Mouse (Mus musculus) neural tube, embryonic 14.5 days (tissue): ENCODE measurements at regions not wholly inside any gene's neighbourhood (a gene's known extent, or its start where the extent isn't known, plus 50 kb on each side); places are given as distances from the start of the nearest gene placed in this dataset.
A peak's percentile ranks its signal among the peaks of the same experiment; 100 is the strongest.

Experiments
- ATAC-seq: fragments of 200-750 bp; cut with Nextera tagmentation; 2 replicates; pipeline ENCODE4 v1.8.0; 2017; ENCODE audit warnings: low read depth, mild to moderate bottlenecking, moderate TSS enrichment, moderate library complexity
- H3K27ac ChIP-seq: fragments of 300-500 bp; sonication (generic); 2 replicates; pipeline ENCODE4 v1.5.1; 2014; ENCODE audit warnings: low read depth, mild to moderate bottlenecking, control low read depth, low read length, moderate library complexity, mixed read lengths
- H3K27me3 ChIP-seq: fragments of 300-500 bp; sonication (generic); 2 replicates; pipeline ENCODE4 v1.6.1; 2014; ENCODE audit warnings: low read length; ENCODE audit not compliant: control insufficient read depth, insufficient read depth
- H3K36me3 ChIP-seq: fragments of 300-500 bp; sonication (generic); 2 replicates; pipeline ENCODE4 v1.6.1; 2014; ENCODE audit warnings: low read length, mixed read lengths; ENCODE audit not compliant: control insufficient read depth, insufficient read depth
- H3K4me1 ChIP-seq: fragments of 300-500 bp; sonication (generic); 2 replicates; pipeline ENCODE4 v1.6.1; 2014; ENCODE audit warnings: low read length; ENCODE audit not compliant: control insufficient read depth, insufficient read depth
- H3K4me2 ChIP-seq: fragments of 300-500 bp; sonication (generic); 2 replicates; pipeline ENCODE4 v1.6.1; 2014; ENCODE audit warnings: mild to moderate bottlenecking, low read depth, low read length, control low read depth
- H3K4me3 ChIP-seq: fragments of 300-500 bp; sonication (generic); 2 replicates; pipeline ENCODE4 v1.5.1; 2014; ENCODE audit warnings: low read depth, low read length, control low read depth, mixed read lengths
- H3K9ac ChIP-seq: fragments of 300-500 bp; sonication (generic); replicated peaks from 2 replicates; pipeline ENCODE4 v1.6.1; 2014; ENCODE audit warnings: low read depth, mild to moderate bottlenecking, control low read depth, low read length, mixed read lengths
- H3K9me3 ChIP-seq: fragments of 300-500 bp; sonication (generic); 2 replicates; pipeline ENCODE4 v1.6.1; 2016; ENCODE audit warnings: low read length; ENCODE audit not compliant: control insufficient read depth
- WGBS: fragments of 180-500 bp; shearing (Covaris S2); extraction: QIAGEN DNeasy Blood & Tissue Kit; methylation state at CpG from one replicate; pipeline ENCODE4 v1.1.7; 2014; 5-methylcytosine and 5-hydroxymethylcytosine counted together

DNA sequence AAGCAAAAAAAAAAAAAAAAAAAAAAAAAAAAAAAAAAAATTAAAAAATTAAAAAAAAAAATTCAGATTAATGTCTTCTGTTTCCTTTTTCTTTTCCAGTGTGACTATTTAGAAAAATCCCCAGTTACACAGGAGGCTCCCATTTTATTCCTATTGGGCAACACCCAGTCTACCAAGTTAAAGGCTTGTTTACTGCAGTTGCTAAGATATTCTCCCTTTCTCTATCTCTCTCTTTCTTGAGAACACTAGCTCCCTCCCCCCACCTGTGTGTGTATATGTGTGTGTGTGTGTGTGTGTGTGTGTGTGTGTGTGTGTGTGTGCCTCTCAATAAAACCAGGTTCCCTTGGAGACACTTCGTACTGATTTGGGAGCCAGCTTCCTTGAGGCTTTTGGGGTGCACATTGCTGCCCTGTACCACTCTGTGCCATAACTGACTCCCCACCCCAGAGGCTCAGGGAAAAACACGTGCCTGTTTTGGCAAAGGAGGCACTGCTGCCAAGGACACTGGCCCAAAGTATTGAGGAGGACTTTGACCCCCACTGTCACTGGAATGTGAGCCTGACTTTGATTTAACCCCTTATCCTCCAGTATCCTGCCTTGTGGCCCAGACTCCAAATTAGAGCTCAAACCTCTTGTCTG is 50.3 kb downstream of the Anapc15-ps start:
- H3K4me3 ChIP-seq, result no peak overlapping the region
- no peaks in the 10 kb centered on the region; the same call in 1 of the 2 replicates for H3K4me1 ChIP-seq
- WGBS, result 8% methylated on average over 2 of the region's 2 CpGs
- H3K4me2 ChIP-seq, result no peak overlapping the region
- H3K9me3 ChIP-seq, result no peaks in the 10 kb centered on the region
- no peak overlapping the region for H3K9ac ChIP-seq
- H3K27ac ChIP-seq, result no peak overlapping the region
- ATAC-seq, result peak; percentile 62; the same call in 1 of the 2 replicates
- H3K27me3 ChIP-seq, result no peaks in the 10 kb centered on the region
- no peaks in the 10 kb centered on the region for H3K36me3 ChIP-seq

DNA sequence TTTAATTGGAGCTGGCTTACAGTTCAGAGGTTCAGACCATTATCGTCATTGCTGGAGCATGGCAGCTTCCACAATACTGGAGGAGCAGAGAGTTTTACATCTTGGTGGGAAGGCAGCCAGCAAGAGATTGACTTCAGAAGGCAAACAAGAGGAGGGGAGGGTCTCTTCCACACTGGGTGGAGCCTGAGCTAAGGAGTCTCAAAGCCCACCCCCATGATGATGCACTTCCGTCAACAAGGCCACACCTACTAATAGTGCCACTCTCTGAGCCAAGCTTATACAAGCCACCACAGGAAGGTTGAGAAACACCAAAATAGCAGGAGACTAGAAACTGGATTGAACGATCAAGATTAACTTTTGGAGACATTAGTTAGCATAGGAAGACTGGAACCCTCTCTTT is 52.5 kb downstream of the Anapc15-ps start:
- Histone ChIP-seq H3K27me3 (no peaks in the 10 kb centered on the region), H3K9ac (no peak overlapping the region), H3K4me2 (no peak overlapping the region), H3K4me3 (no peak overlapping the region), H3K4me1 (no peaks in the 10 kb centered on the region; the same call in 1 of the 2 replicates), H3K36me3 (no peaks in the 10 kb centered on the region), H3K9me3 (no peaks in the 10 kb centered on the region), H3K27ac (no peak overlapping the region)
- 90% methylated on average over 3 of the region's 3 CpGs for WGBS
- no peak for ATAC-seq

DNA sequence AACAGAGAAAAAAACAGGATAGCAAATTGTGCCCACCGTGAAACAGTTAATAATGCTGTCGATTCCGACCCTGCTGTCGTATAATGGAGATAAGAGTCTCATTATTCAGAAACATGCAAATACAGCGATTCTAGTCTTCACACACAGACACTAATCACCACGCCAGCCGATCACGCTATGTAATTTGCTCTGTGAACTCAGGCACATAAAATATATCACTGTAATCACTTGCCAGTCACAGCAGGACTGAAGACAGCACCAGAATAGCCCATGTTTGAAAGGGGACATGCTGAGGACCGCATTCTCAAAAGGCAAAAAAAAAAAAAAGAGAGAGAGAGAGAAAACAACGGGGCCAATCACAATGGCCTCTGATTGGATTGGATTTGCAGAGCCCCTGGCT is 53.6 kb downstream of the Anapc15-ps start:
- Histone ChIP-seq H3K36me3 (no peaks in the 10 kb centered on the region), H3K27me3 (no peaks in the 10 kb centered on the region), H3K4me1 (no peaks in the 10 kb centered on the region; the same call in 1 of the 2 replicates), H3K4me3 (no peak overlapping the region), H3K27ac (peak overlapping the region; percentile 40; the same call in 1 of the 2 replicates), H3K4me2 (peak overlapping the region; percentile 37), H3K9me3 (no peaks in the 10 kb centered on the region), H3K9ac (no peak overlapping the region)
- ATAC-seq, result peak; percentile 76
- 11% methylated on average over 10 of the region's 10 CpGs for WGBS

DNA sequence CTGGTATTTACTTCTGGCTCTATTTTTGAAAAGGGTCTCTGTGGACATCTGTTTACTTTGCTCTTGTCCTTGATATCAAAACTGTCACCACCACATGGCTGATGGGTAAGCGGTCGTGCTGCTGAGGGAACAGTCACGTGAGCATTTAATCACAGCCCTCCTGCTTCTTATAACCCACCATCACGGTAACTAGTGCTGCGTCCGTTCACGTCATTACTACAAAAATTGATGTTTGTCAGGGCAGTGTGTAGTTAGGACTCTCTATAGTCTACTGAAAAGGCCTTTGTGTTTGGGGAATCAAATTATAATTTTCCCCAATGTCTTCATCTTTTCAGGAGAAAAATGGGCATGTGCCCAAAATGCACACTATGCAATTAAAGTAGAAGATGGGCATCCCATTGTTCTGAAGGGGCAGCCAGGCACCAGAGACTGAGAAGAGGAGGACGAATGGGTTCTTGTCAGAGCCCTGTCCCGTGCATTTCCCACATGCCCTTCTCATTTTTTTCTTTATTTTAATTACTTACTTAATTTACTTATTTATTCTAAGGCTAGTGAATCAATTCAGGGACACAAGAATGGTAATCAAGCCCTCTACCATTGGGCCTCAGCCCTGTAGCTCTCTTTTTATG is 54.6 kb upstream of the Nudt4 start:
- H3K9ac ChIP-seq, result no peak overlapping the region
- no peaks in the 10 kb centered on the region for H3K36me3 ChIP-seq
- no peak for ATAC-seq
- H3K27me3 ChIP-seq, result no peaks in the 10 kb centered on the region
- H3K4me3 ChIP-seq, result no peak overlapping the region
- 31% methylated on average over 9 of the region's 9 CpGs for WGBS
- H3K9me3 ChIP-seq, result no peaks in the 10 kb centered on the region
- H3K27ac ChIP-seq, result no peak overlapping the region
- H3K4me1 ChIP-seq, result no peaks in the 10 kb centered on the region; the same call in 1 of the 2 replicates
- H3K4me2 ChIP-seq, result no peak overlapping the region

DNA sequence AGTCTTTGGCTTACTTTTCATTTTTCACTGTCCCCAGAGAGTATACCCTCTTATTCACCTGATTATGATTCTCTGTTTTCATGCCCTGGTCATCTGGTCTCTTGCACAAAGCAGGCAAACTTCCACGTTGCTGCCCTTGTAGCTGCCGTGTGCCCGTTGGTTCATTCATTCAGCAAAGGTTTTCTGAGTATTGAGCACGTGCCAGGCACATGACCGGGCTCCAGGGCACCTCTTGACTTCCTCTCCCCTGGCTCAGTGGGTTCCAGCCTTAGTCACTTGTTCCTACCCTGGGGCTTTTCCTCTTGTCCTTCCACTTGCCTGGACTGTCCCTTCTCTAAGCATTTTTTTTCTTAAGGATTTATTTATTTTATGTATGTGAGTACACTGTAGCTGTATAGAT is 52.9 kb upstream of the Nudt4 start:
- H3K4me2 ChIP-seq, result no peak overlapping the region
- no peaks in the 10 kb centered on the region for H3K36me3 ChIP-seq
- no peaks in the 10 kb centered on the region for H3K27me3 ChIP-seq
- no peak overlapping the region for H3K4me3 ChIP-seq
- WGBS, result 83% methylated on average over 5 of the region's 5 CpGs
- H3K9me3 ChIP-seq, result no peaks in the 10 kb centered on the region
- H3K27ac ChIP-seq, result no peak overlapping the region
- H3K4me1 ChIP-seq, result no peaks in the 10 kb centered on the region; the same call in 1 of the 2 replicates
- no peak for ATAC-seq
- no peak overlapping the region for H3K9ac ChIP-seq

DNA sequence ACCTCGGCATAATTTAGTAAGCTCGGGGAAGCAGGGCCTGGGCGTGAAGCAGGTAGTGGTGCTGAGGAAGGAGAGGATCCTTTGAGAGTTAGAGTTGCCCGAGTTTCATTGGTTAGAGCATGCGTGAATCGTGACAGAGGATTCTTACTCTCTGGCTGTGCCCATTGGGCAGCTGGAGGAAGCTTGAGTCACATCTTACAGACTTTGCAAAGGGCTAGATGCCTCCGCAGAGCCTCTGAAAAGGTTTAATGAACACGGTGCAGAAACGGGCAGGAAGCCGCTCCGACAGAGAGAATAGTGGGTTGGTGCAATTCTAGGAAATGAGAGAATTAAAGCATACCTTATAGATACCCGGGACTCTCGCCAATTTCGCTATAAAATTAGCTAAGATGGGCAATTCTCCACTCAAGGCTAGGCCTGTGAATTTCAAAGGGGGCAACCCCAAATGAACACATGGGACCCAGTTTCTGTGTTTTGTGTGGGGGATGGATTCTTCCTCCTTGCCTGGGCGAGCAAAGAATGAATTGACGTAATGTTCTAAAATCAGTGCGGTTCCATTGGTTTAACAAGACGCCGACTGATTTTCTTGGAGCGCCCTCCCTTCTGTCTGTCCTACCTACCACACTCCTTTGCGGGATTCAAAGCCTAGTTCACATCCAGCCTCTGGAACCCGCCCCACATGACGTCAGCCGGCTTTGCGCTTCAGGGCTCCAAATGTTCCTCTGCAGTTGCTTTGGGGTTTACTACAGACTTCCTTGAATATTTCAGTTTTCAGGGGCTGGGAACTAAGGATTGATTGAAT is 52.1 kb upstream of the Nudt4 start:
- Histone ChIP-seq H3K4me2 (no peak overlapping the region), H3K27ac (no peak overlapping the region)
- 74% methylated on average over 25 of the region's 25 CpGs for WGBS

More for the DNA sequence above, 52.1 kb upstream of the Nudt4 start:
- Histone ChIP-seq H3K36me3 (no peaks in the 10 kb centered on the region), H3K9me3 (no peaks in the 10 kb centered on the region), H3K9ac (no peak overlapping the region), H3K4me1 (peaks cover 2% of the 10 kb centered on the region), H3K27me3 (no peaks in the 10 kb centered on the region), H3K4me3 (no peak overlapping the region)
- no peak for ATAC-seq
